Mouse (Mus musculus) neural tube, embryonic 13.5 days (tissue): ENCODE measurements around the gene Ftsj1. TPM values are rescaled to one million over a fixed set of nuclear protein-coding genes. Genes with fewer than 3 reads are reported as not detected.
A peak's percentile ranks its signal among the peaks of the same experiment; 100 is the strongest.

Source experiments
- ATAC-seq: fragments of 200-750 bp; cut with Nextera tagmentation; 2 replicates; pipeline ENCODE4 v1.8.0; 2017; ENCODE audit warnings: low read depth, mild to moderate bottlenecking, moderate TSS enrichment, moderate library complexity
- H3K27ac ChIP-seq: fragments of 300-500 bp; sonication (generic); replicated peaks from 2 replicates; pipeline ENCODE4 v1.5.1; 2015; ENCODE audit warnings: moderate library complexity, mild to moderate bottlenecking, inconsistent platforms
- H3K27me3 ChIP-seq: fragments of 300-500 bp; sonication (generic); 2 replicates; pipeline ENCODE4 v1.6.1; 2015; ENCODE audit warnings: mild to moderate bottlenecking, inconsistent platforms
- H3K36me3 ChIP-seq: fragments of 300-500 bp; sonication (generic); 2 replicates; pipeline ENCODE4 v1.6.1; 2015; ENCODE audit warnings: mild to moderate bottlenecking, inconsistent platforms
- H3K4me1 ChIP-seq: fragments of 300-500 bp; sonication (generic); replicated peaks from 2 replicates; pipeline ENCODE4 v1.6.1; 2015; ENCODE audit warnings: inconsistent platforms
- H3K4me2 ChIP-seq: fragments of 300-500 bp; sonication (generic); 2 replicates; pipeline ENCODE4 v1.6.1; 2015; ENCODE audit warnings: inconsistent platforms, mild to moderate bottlenecking, moderate library complexity
- H3K4me3 ChIP-seq: fragments of 300-500 bp; sonication (generic); 2 replicates; pipeline ENCODE4 v1.5.1; 2015; ENCODE audit warnings: mild to moderate bottlenecking, inconsistent platforms
- H3K9ac ChIP-seq: fragments of 300-500 bp; sonication (generic); 2 replicates; pipeline ENCODE4 v1.6.1; 2015; ENCODE audit warnings: moderate library complexity, mild to moderate bottlenecking, inconsistent platforms
- H3K9me3 ChIP-seq: fragments of 300-500 bp; sonication (generic); 2 replicates; pipeline ENCODE4 v1.6.1; 2016; ENCODE audit warnings: inconsistent platforms
- WGBS: fragments of 180-500 bp; shearing (Covaris S2); methylation state at CpG from one replicate; pipeline ENCODE4 v1.1.7; 2015; 5-methylcytosine and 5-hydroxymethylcytosine counted together
- polyA plus RNA-seq: library from polyadenylated mRNA; unstranded; fragments of >200 nt; fragmentation: Nextera tagmentation; extraction: Ambion mirVana; gene quantifications from 2 replicates; pipeline ENCODE4 v1.2.1, GENCODE M21; 2015

Gene Ftsj1
- polyA plus RNA-seq, 1 experiment from 2014 or later, result 49.2 TPM

GRCm38 (mm10) chrX:8211490-8212207 lies 40.6 kb downstream of the Ftsj1 start:
- ATAC-seq, result no peak

GRCm38 (mm10) chrX:8209720-8210119 lies 42.5 kb downstream of the Ftsj1 start:
- Histone ChIP-seq H3K4me3 (no peak overlapping the region), H3K4me2 (no peak overlapping the region), H3K9ac (no peak overlapping the region), H3K4me1 (peaks cover 5% of the 10 kb centered on the region), H3K27me3 (no peaks in the 10 kb centered on the region), H3K27ac (no peak overlapping the region), H3K36me3 (no peaks in the 10 kb centered on the region), H3K9me3 (no peaks in the 10 kb centered on the region)
- no peak for ATAC-seq
- WGBS, result 65% methylated on average over 2 of the region's 2 CpGs

More at GRCm38 (mm10) chrX:8211490-8212207, 40.6 kb downstream of the Ftsj1 start:
- Histone ChIP-seq H3K9me3 (no peaks in the 10 kb centered on the region), H3K4me2 (no peak overlapping the region), H3K36me3 (no peaks in the 10 kb centered on the region), H3K27ac (no peak overlapping the region), H3K9ac (no peak overlapping the region), H3K27me3 (no peaks in the 10 kb centered on the region), H3K4me1 (no peaks in the 10 kb centered on the region), H3K4me3 (no peak overlapping the region)
- WGBS, result 87% methylated on average over 7 of the region's 7 CpGs

DNA sequence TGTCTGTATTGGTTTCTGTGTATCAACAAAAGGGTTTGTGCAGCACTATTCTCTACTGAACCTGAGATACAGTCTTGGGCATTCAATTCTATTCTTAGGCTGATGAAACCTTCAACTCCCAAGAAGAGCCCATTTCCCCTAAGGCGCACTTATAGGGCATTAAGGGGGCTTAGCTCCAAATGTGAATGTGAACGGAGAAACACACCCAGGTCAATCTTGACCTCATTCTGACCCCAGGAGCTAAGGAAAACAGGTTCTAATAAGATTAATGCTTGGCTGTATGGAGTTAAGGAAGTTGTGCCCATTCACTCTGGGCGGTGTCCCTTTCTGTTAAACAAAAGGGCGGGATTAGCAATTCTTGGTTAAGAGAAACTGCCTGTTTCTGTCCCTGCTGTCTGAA lies 45.0 kb downstream of the Ftsj1 start:
- Histone ChIP-seq H3K4me1 (peaks cover 5% of the 10 kb centered on the region), H3K9ac (no peak overlapping the region), H3K4me3 (no peak overlapping the region), H3K27me3 (no peaks in the 10 kb centered on the region), H3K9me3 (no peaks in the 10 kb centered on the region), H3K36me3 (0 out of 2 replicates have a peak, but pooled peaks cover 6% of the 10 kb centered on the region), H3K27ac (no peak overlapping the region), H3K4me2 (peak overlapping the region; percentile 60)
- ATAC-seq, result no peak
- WGBS, result 34% methylated on average over 4 of the region's 4 CpGs

GRCm38 (mm10) chrX:8206694-8207197 lies 45.5 kb downstream of the Ftsj1 start:
- peak overlapping the region; percentile 52 for H3K9ac ChIP-seq
- peak; percentile 33; the same call in 1 of the 2 replicates for ATAC-seq
- no peaks in the 10 kb centered on the region for H3K27me3 ChIP-seq
- peak overlapping the region; percentile 60 for H3K4me2 ChIP-seq
- H3K36me3 ChIP-seq, result 0 out of 2 replicates have a peak, but pooled peaks cover 6% of the 10 kb centered on the region
- H3K4me1 ChIP-seq, result peaks cover 5% of the 10 kb centered on the region
- 0 out of 2 replicates have a peak overlapping the region, but pooled peaks have one; percentile 23 for H3K27ac ChIP-seq
- no peaks in the 10 kb centered on the region for H3K9me3 ChIP-seq
- WGBS, result 25% methylated on average over 11 of the region's 11 CpGs
- peak overlapping the region; percentile 52 for H3K4me3 ChIP-seq

- Histone ChIP-seq H3K4me2 (peak within 1 kb of the TSS; percentile 60), H3K27ac (peak within 1 kb of the TSS; percentile 74), H3K4me3 (peak within 1 kb of the TSS; percentile 52), H3K27me3 (no peaks in the 10 kb centered on the region), H3K36me3 (0 out of 2 replicates have a peak, but pooled peaks cover 6% of the 10 kb centered on the region), H3K9me3 (no peaks in the 10 kb centered on the region), H3K9ac (peak within 1 kb of the TSS; percentile 77), H3K4me1 (peaks cover 5% of the 10 kb centered on the region)
- peak; percentile 95 for ATAC-seq
- WGBS, result 8% methylated on average over 41 of the region's 46 CpGs
These were observed 46.1 kb downstream of the Ftsj1 start, which contains the start of gene Porcn for GRCm38 (mm10) chrX:8206015-8206693. Gene Porcn (minus strand): TSS chrX:8206525.

DNA sequence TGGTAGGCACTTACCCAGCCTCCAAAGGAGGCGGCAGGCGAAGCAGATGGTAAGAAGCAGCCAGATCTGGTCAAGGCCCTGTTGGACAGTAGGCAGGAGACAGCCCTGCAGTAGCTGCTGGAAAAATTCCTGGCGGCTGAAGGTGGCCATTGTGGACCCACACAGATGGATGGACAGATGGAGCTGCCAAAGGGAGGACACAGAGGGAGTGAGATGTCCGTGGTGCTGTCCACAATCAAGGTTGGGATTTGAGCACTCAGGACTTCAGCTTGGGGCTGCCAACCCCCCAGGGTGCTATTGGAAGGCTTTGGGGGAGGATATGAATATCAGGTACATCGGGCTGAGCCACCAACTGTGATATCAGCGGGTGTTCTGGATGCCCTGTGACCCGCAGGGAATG lies 46.7 kb downstream of the Ftsj1 start:
- H3K27ac ChIP-seq, result no peak overlapping the region
- peak overlapping the region; percentile 52 for H3K4me3 ChIP-seq
- peak; percentile 23; the same call in 1 of the 2 replicates for ATAC-seq
- no peaks in the 10 kb centered on the region for H3K27me3 ChIP-seq
- H3K9ac ChIP-seq, result peak overlapping the region; percentile 77
- H3K4me2 ChIP-seq, result peak overlapping the region; percentile 60
- H3K36me3 ChIP-seq, result 0 out of 2 replicates have a peak, but pooled peaks cover 6% of the 10 kb centered on the region
- H3K4me1 ChIP-seq, result peaks cover 5% of the 10 kb centered on the region
- 41% methylated on average over 7 of the region's 7 CpGs for WGBS
- H3K9me3 ChIP-seq, result no peaks in the 10 kb centered on the region

DNA sequence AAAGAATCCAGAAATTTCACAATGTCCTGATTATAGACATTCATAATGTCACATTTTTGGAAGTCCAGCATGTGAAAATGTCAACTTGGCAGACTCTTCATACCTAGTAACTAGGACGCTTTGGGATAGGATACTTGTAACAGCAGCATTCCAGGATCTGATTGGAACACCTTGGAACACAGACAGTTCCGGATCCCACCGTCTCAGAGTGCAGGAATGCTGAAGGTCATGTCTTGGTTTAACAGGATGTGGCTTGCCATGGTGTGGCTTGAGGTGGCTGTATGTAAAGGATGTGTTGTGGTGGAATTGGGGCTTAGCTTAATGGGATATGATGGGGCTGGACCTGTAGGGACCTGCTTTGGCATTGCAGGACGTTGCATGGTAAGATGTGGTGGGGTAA lies 47.1 kb downstream of the Ftsj1 start:
- H3K36me3 ChIP-seq, result 0 out of 2 replicates have a peak, but pooled peaks cover 6% of the 10 kb centered on the region
- H3K27me3 ChIP-seq, result no peaks in the 10 kb centered on the region
- peak overlapping the region; percentile 52 for H3K4me3 ChIP-seq
- H3K27ac ChIP-seq, result no peak overlapping the region
- peak overlapping the region; percentile 60 for H3K4me2 ChIP-seq
- no peak for ATAC-seq
- H3K9me3 ChIP-seq, result no peaks in the 10 kb centered on the region
- peaks cover 5% of the 10 kb centered on the region for H3K4me1 ChIP-seq
- WGBS, result 77% methylated on average over 4 of the region's 4 CpGs
- no peak overlapping the region for H3K9ac ChIP-seq

GRCm38 (mm10) chrX:8204076-8204475 lies 48.1 kb downstream of the Ftsj1 start:
- Histone ChIP-seq H3K4me3 (no peak overlapping the region), H3K9me3 (no peaks in the 10 kb centered on the region), H3K4me1 (peaks cover 5% of the 10 kb centered on the region), H3K27ac (no peak overlapping the region), H3K27me3 (no peaks in the 10 kb centered on the region), H3K4me2 (no peak overlapping the region), H3K36me3 (0 out of 2 replicates have a peak, but pooled peaks cover 12% of the 10 kb centered on the region), H3K9ac (no peak overlapping the region)
- WGBS, result 88% methylated on average over 10 of the region's 10 CpGs
- no peak for ATAC-seq

DNA sequence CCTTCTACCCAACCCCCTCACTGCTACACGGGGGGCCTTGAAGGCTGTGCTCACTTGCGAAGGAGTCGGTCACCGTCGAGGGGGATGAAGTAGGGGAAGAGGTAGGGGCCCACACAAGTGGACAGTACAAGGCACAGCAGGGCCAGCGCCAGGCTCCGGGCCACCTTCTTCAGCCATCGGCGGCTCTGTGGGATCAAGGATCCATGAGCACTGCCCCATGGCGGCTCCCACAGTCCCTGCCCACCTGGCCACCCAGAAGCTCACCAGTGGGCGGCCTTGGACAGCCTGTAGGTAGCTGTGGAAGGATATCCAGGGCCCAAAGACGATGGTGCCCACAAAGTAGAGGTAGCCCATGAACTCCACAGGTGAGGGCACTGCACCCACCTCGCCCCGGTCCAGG lies 49.1 kb downstream of the Ftsj1 start:
- Histone ChIP-seq H3K4me2 (no peak overlapping the region), H3K27me3 (no peaks in the 10 kb centered on the region), H3K9ac (no peak overlapping the region), H3K4me3 (no peak overlapping the region), H3K4me1 (peaks cover 5% of the 10 kb centered on the region), H3K36me3 (0 out of 2 replicates have a peak, but pooled peaks cover 20% of the 10 kb centered on the region), H3K9me3 (no peaks in the 10 kb centered on the region), H3K27ac (no peak overlapping the region)
- WGBS, result 89% methylated on average over 14 of the region's 14 CpGs
- no peak for ATAC-seq

DNA sequence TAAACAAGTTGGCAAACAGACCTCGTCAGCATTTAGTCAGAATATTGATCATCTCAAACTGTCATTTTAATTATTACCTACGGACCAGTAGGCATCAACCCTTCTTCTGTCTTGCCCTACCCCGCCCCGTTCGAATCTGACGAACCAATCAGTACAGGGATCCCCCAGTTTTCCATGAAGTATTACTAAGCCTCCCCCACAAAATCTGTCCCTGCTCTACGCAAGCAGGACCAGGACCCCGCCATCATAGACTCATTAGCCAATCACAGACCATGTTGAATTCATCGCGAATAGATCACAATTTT lies 58.8 kb downstream of the Ftsj1 start, which contains the start of gene Ebp:
Gene Ebp (minus strand): TSS at position 94 of the 305 bp plus-strand sequence.
- H3K4me2 ChIP-seq, result peak within 1 kb of the TSS; percentile 58
- H3K27ac ChIP-seq, result peak within 1 kb of the TSS; percentile 83
- peak; percentile 71 for ATAC-seq
- H3K9me3 ChIP-seq, result no peaks in the 10 kb centered on the region
- 0 out of 2 replicates have a peak, but pooled peaks cover under 1% of the 10 kb centered on the region for H3K36me3 ChIP-seq
- no peaks in the 10 kb centered on the region for H3K27me3 ChIP-seq
- 22% methylated on average over 10 of the region's 10 CpGs for WGBS
- peaks cover 8% of the 10 kb centered on the region for H3K4me1 ChIP-seq
- peak within 1 kb of the TSS; percentile 70 for H3K9ac ChIP-seq
- peak within 1 kb of the TSS; percentile 53 for H3K4me3 ChIP-seq

DNA sequence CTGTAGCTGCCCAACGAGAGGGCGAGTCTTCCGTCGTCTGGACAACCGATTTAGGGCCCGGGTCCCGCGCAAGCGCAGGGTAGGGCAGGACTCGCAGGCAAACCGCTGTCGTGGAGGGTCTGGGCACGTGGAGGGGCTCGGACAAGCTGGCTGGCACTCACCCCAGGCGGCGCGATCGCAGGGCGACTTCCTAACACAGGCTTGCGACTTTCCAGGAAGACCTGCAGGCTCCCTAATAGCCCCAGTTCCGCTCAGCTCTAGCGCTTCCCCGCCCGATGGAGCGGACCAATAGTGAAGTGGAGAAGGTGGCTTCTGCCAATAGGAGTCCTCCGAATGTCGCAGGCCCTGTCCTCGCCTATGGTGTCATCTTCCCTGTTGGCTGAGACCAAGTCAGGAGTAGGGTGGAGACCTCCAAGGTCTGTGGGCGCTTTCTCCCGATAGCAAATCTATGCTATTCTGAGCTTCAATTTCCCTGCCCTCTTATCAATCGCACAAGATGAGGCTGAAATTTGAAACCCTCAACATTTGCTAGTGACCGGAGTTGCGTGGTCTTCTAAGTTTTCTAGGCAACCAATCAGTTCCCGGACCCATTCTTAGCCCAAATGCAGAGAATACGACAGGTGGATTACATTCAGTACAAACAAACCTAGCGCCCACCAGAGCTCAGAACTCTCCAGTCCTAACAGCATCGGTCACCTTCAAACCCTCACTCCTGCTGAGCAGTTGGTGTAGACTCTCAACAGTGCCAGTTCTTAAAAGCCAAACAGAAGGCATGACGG lies 59.4 kb downstream of the Ftsj1 start:
- peak overlapping the region; percentile 53 for H3K4me3 ChIP-seq
- H3K27ac ChIP-seq, result peak overlapping the region; percentile 83
- peak overlapping the region; percentile 70 for H3K9ac ChIP-seq
- no peaks in the 10 kb centered on the region for H3K36me3 ChIP-seq
- peaks cover 8% of the 10 kb centered on the region for H3K4me1 ChIP-seq
- no peaks in the 10 kb centered on the region for H3K27me3 ChIP-seq
- peak; percentile 98 for ATAC-seq
- H3K9me3 ChIP-seq, result no peaks in the 10 kb centered on the region
- WGBS, result 11% methylated on average over 38 of the region's 38 CpGs
- H3K4me2 ChIP-seq, result peak overlapping the region; percentile 58
